Mouse (Mus musculus) intestine, embryonic 16.5 days (tissue): Measurements from ENCODE around the gene Strip1. TPM values are rescaled to one million over a fixed set of nuclear protein-coding genes. Genes with fewer than 3 reads are reported as not detected.
A peak's percentile ranks its signal among the peaks of the same experiment; 100 is the strongest.

Source experiments
- ATAC-seq: fragments of 200-750 bp; cut with Nextera tagmentation; 2 replicates; pipeline ENCODE4 v1.8.0; 2017; ENCODE audit warnings: moderate TSS enrichment, moderate library complexity
- H3K27ac ChIP-seq: fragments of 300-500 bp; sonication (generic); 2 replicates; pipeline ENCODE4 v1.5.1; 2014; ENCODE audit warnings: mild to moderate bottlenecking, low read length
- H3K27me3 ChIP-seq: fragments of 300-500 bp; sonication (generic); replicated peaks from 2 replicates; pipeline ENCODE4 v1.6.1; 2014; ENCODE audit warnings: low read length, control low read depth, mixed read lengths; ENCODE audit not compliant: control insufficient read depth, insufficient read depth
- H3K36me3 ChIP-seq: fragments of 300-500 bp; sonication (generic); 2 replicates; pipeline ENCODE4 v1.6.1; 2014; ENCODE audit warnings: low read length, control low read depth; ENCODE audit not compliant: control insufficient read depth, insufficient read depth
- H3K4me1 ChIP-seq: fragments of 300-500 bp; sonication (generic); 2 replicates; pipeline ENCODE4 v1.6.1; 2014; ENCODE audit warnings: low read length, control low read depth, mixed read lengths; ENCODE audit not compliant: control insufficient read depth, insufficient read depth
- H3K4me2 ChIP-seq: fragments of 300-500 bp; sonication (generic); 2 replicates; pipeline ENCODE4 v1.6.1; 2014; ENCODE audit warnings: low read depth, low read length, control low read depth
- H3K4me3 ChIP-seq: fragments of 300-500 bp; sonication (generic); 2 replicates; pipeline ENCODE4 v1.5.1; 2014; ENCODE audit warnings: mild to moderate bottlenecking, low read length
- H3K9ac ChIP-seq: fragments of 300-500 bp; sonication (generic); 2 replicates; pipeline ENCODE4 v1.6.1; 2014; ENCODE audit warnings: low read depth, low read length
- H3K9me3 ChIP-seq: fragments of 300-500 bp; sonication (generic); 2 replicates; pipeline ENCODE4 v1.6.1; 2016; ENCODE audit warnings: low read length, control low read depth; ENCODE audit not compliant: control insufficient read depth
- WGBS: fragments of 180-500 bp; shearing (Covaris S2); extraction: QIAGEN DNeasy Blood & Tissue Kit; methylation state at CpG from one replicate; pipeline ENCODE4 v1.1.7; 2014; 5-methylcytosine and 5-hydroxymethylcytosine counted together
- polyA plus RNA-seq: library from polyadenylated mRNA; unstranded; fragments of >200 nt; fragmentation: Nextera tagmentation; extraction: Ambion mirVana; gene quantifications from 2 replicates; pipeline ENCODE4 v1.2.1, GENCODE M21; 2015

Strip1 gene
- polyA plus RNA-seq, result 29.3 and 31.7 TPM in 2 replicates

DNA sequence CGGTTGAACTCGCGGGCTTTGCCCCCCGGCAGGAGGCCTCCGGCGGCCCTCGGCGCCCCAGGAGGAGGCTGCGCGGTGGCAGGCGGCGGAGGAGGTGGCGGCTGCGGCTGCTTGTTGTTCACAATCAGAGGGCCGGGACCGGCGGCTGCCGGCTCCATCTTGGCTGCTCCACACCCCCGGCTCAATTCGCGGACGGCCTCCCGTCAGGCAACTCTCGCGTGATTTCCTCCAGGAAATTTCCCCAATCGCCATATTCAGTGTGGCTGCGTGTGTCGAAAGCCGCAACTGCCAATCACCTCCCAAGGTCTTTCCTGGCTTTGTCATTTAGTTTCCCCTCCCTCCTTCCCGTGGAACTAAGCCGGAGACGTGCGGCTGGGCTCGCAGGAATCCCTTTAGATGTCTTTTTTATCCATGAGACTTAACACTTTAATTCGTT lies at the start of gene Strip1:
Strip1 (minus strand) TSS at position 172 of the 436 bp plus-strand sequence.
- Histone ChIP-seq H3K4me1 (0 out of 2 replicates have a peak, but pooled peaks cover 6% of the 10 kb centered on the region), H3K27ac (peak within 1 kb of the TSS; percentile 90), H3K4me2 (peak within 1 kb of the TSS; percentile 76), H3K9me3 (no peaks in the 10 kb centered on the region), H3K36me3 (peaks cover 7% of the 10 kb centered on the region; the same call in 1 of the 2 replicates), H3K9ac (peak within 1 kb of the TSS; percentile 99), H3K4me3 (peak within 1 kb of the TSS; percentile 99), H3K27me3 (no peaks in the 10 kb centered on the region)
- ATAC-seq, result peak; percentile 98
- WGBS, result under 1% methylated on average over 35 of the region's 35 CpGs

DNA sequence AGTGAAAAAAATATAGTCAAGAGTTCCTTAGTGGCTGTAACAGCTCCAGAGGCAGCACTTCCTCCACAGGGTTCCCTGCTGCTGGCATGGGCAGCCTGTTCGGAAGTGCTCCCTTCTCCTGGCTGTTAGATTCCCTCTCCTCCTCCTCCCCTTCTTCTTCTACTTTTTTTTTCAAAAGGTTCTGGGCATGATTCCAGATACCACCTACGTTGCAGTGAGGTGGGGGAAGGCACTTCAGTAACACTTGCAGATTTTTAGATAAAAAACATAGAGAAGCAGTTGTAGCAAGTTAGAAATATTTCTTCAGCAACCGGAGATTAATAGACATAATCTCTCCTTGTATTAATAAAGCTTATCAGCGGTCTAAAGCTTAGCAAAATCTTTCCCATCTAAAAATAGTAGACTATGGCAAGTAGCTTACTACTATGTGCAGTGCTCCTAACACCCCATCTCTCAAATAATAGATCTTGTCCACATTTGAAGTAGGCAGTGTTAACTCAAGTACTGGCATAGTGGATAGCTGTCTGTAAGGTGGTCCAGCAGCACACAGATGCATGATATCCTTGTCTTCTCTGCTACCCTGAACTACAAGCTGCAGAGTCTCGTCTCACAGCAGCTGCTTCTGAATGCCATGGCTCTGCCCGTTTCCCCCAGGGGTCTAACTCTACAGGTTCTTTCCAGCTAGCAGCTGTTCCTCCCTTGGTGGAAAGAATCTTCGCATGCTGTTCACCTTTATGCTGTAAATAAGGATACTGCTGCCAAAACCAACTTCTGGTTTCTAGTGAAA lies 49.5 kb upstream of the Strip1 start:
- no peaks in the 10 kb centered on the region for H3K9me3 ChIP-seq
- peaks cover 21% of the 10 kb centered on the region for H3K4me1 ChIP-seq
- H3K4me3 ChIP-seq, result no peak overlapping the region
- H3K9ac ChIP-seq, result no peak overlapping the region
- peak overlapping the region; percentile 57 for H3K27ac ChIP-seq
- no peaks in the 10 kb centered on the region; the same call in 1 of the 2 replicates for H3K36me3 ChIP-seq
- WGBS, result 36% methylated on average over 7 of the region's 7 CpGs
- H3K27me3 ChIP-seq, result no peaks in the 10 kb centered on the region
- H3K4me2 ChIP-seq, result peak overlapping the region; percentile 7; the same call in 1 of the 2 replicates
- peak; percentile 64 for ATAC-seq

DNA sequence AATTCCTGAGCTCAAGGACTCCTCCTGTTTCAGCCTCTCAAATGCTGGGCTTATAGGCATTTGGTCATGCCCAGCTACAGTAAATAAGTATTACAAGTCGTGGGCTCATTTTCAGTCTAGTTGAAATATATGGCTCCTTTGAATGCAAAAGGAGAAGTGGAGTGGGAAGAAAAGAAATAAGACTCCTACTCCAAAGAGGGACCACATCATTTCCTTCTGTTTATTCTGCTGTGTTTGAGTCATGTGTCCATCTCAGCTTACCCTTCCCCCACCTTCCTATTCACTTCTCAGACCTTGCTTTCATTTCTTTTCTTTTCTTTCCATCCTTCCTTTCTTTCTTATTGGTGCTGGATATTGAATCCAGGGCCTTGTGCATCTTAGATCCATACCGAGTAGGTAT lies 40.0 kb upstream of the Strip1 start:
- no peak overlapping the region for H3K4me3 ChIP-seq
- no peak overlapping the region for H3K9ac ChIP-seq
- no peak overlapping the region for H3K27ac ChIP-seq
- H3K4me2 ChIP-seq, result no peak overlapping the region
- no peaks in the 10 kb centered on the region for H3K27me3 ChIP-seq
- no peak for ATAC-seq
- peaks cover 23% of the 10 kb centered on the region for H3K36me3 ChIP-seq
- no peaks in the 10 kb centered on the region for H3K4me1 ChIP-seq
- WGBS, result 83% methylated on average over 2 of the region's 2 CpGs
- H3K9me3 ChIP-seq, result no peaks in the 10 kb centered on the region

DNA sequence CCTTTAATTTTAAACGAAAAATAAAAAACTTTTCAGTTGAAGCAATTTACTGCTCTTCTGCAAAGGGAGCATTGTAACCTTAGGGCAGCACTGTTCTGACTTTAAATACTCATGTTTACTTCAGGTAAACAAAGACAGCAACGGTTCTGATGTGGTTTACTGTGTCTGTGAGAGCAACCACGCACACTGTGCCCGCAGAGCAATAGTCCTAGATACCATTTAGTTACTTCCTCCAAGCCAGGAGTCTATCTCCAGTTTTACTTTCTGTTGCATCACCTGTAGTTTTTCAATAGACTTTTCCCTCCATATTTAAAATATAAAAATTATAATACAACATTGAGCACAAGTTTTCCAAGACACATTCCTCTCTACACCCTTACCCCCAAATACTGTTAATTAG lies 39.0 kb upstream of the Strip1 start:
- no peak overlapping the region for H3K9ac ChIP-seq
- H3K4me1 ChIP-seq, result no peaks in the 10 kb centered on the region
- no peaks in the 10 kb centered on the region for H3K9me3 ChIP-seq
- no peak overlapping the region for H3K4me2 ChIP-seq
- peaks cover 26% of the 10 kb centered on the region for H3K36me3 ChIP-seq
- H3K27me3 ChIP-seq, result no peaks in the 10 kb centered on the region
- ATAC-seq, result no peak
- WGBS, result 61% methylated on average over 4 of the region's 4 CpGs
- no peak overlapping the region for H3K4me3 ChIP-seq
- H3K27ac ChIP-seq, result no peak overlapping the region

DNA sequence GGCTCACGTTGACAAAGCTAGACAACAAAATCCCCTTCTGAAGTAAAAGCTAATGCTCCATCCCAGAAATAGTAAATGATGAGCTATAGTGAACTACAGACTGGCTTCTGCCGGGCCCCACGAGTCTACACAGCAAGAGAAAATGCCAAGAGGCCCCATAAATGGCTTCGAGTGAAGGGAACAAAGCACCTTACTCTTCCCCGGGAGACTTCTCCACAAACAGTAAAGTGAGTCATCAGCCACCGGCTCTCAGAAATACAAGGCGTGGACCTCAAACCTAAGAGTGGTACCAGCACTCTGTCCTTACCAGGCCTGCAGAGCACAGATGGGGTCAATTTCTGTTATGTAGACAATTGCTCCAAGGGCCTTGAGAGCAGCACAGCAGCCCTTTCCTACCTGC lies 37.3 kb upstream of the Strip1 start:
- no peak for ATAC-seq
- Histone ChIP-seq H3K27me3 (no peaks in the 10 kb centered on the region), H3K4me2 (no peak overlapping the region), H3K27ac (no peak overlapping the region), H3K4me1 (no peaks in the 10 kb centered on the region), H3K9me3 (no peaks in the 10 kb centered on the region), H3K9ac (no peak overlapping the region), H3K4me3 (no peak overlapping the region), H3K36me3 (peaks cover 19% of the 10 kb centered on the region)
- 84% methylated on average over 7 of the region's 7 CpGs for WGBS

DNA sequence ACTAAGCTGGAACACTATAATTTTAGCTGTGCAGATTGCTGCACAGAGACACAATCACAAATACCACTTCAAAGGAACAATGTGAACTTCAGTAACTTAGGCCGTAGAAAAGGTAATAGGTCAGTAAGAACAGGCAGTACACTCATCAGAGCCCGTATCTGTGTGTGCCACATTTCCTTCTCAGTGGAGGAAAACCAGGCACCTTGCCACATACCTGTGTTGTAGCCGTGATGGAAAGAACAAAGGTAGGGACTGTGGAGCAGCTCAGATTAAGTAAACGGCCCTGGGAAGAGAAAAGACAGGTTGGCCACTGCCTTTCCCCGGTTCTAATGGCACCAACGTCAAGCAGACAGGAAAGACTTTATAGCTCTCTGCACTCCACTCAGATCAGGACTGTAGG lies 35.9 kb upstream of the Strip1 start:
- H3K36me3 ChIP-seq, result peaks cover 19% of the 10 kb centered on the region

DNA sequence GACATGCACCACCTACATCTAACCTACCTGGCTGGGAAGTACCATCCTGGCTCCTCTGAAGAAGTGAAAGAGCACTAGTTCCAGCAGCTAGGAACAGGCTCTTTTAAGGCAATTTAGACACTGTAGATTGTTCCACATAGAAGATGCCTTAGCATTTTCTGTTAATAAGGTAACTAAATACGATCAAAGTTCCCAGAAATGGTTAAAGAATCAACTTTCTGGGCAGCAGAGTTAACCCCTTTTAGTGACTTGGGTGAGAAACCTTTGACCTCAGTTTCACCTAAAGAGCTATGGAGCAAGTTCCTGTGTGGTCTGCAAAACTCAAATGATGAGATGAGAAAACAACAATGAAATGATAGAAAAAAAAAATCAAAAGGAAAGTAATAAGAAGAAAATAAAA lies 33.1 kb upstream of the Strip1 start:
- Histone ChIP-seq H3K9ac (no peak overlapping the region), H3K27me3 (no peaks in the 10 kb centered on the region), H3K4me2 (no peak overlapping the region), H3K4me1 (no peaks in the 10 kb centered on the region), H3K27ac (no peak overlapping the region), H3K9me3 (no peaks in the 10 kb centered on the region), H3K4me3 (no peak overlapping the region), H3K36me3 (peaks cover 19% of the 10 kb centered on the region)
- WGBS, result 91% methylated on average over 1 of the region's 1 CpGs
- ATAC-seq, result no peak

More for the DNA sequence above, 35.9 kb upstream of the Strip1 start:
- H3K4me1 ChIP-seq, result no peaks in the 10 kb centered on the region
- no peak overlapping the region for H3K9ac ChIP-seq
- ATAC-seq, result no peak
- WGBS, result 71% methylated on average over 6 of the region's 6 CpGs
- H3K4me3 ChIP-seq, result no peak overlapping the region
- no peaks in the 10 kb centered on the region for H3K9me3 ChIP-seq
- H3K4me2 ChIP-seq, result no peak overlapping the region
- H3K27ac ChIP-seq, result no peak overlapping the region
- no peaks in the 10 kb centered on the region for H3K27me3 ChIP-seq

DNA sequence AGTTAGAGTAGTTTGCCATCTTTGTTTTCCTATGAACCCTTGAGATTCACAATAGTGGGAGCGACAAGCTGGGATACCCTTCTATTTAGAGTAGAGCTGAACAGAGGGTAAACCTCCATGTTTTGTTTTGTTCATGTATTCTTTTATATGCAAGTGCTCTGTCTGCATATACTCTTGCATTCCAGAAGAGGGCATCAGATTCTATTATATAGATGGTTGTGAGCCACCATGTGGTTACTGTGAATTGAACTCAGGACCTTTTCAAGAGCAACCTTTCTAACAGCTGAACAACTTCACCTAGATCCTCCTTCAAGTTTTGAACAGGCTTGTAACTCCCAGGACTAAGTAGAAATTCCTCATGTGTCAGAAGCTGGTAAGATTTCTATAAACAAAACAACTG lies 27.5 kb upstream of the Strip1 start:
- ATAC-seq, result no peak
- Histone ChIP-seq H3K36me3 (0 out of 2 replicates have a peak, but pooled peaks cover 6% of the 10 kb centered on the region), H3K4me2 (no peak overlapping the region), H3K4me3 (no peak overlapping the region), H3K27me3 (no peaks in the 10 kb centered on the region), H3K27ac (no peak overlapping the region), H3K4me1 (no peaks in the 10 kb centered on the region), H3K9ac (no peak overlapping the region), H3K9me3 (no peaks in the 10 kb centered on the region)
- 91% methylated on average over 1 of the region's 1 CpGs for WGBS

DNA sequence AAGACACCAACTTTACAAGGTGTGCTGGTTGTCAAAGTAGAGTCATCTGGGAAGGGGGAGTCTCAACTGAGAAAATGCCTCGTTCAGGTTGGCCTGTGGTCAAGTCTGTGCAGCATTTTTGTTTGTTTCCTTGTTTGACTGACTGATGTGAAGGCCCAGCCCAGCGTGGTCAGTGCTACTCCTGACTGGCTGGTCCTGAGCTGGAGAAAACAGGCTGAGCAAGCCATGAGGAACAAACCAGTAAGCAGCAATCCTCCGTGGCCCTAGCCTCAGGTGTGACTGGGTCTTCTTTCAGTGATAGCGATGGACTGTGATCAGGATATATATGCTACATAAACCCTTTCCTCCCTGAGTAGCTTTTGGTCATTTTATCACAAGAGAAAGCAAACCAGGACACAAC lies 25.4 kb upstream of the Strip1 start:
- no peak for ATAC-seq
- Histone ChIP-seq H3K36me3 (0 out of 2 replicates have a peak, but pooled peaks cover 4% of the 10 kb centered on the region), H3K9ac (no peak overlapping the region), H3K4me3 (no peak overlapping the region), H3K4me2 (no peak overlapping the region), H3K4me1 (no peaks in the 10 kb centered on the region), H3K9me3 (no peaks in the 10 kb centered on the region), H3K27ac (no peak overlapping the region), H3K27me3 (no peaks in the 10 kb centered on the region)
- 67% methylated on average over 4 of the region's 4 CpGs for WGBS
